Mouse (Mus musculus): Measurements from ENCODE around the gene Kif13a.

DNA sequence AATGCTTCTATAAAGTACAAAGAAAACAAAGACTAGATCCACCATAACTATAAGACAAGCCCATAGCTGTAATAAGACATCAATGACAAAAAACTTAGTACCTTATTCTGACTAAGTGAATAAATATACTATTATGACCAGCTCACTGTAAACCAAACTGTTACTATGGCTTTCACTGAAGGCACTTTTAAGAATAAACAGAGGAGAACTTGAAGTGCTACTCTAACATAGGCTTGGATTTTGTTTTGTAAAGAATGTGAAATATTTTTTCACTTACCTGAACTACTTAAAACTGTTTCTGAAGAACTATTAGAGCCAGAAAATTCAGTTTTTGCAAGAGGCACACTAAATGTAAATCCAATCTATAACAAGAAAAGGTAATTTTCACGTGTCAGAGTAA, 230.3 kb downstream of the Kif13a start:
- TF ChIP-seq CTCF (IDR thresholded peaks at IDR 0.05; ENCODE audit: extremely low read depth, insufficient read length, insufficient replicate concordance, low read depth, low read length): no peak
- TF ChIP-seq POLR2A (IDR thresholded peaks at IDR 0.05; ENCODE audit: low read depth, low read length): no peak
